Mouse (Mus musculus): ENCODE results near the gene Arid5b.

DNA sequence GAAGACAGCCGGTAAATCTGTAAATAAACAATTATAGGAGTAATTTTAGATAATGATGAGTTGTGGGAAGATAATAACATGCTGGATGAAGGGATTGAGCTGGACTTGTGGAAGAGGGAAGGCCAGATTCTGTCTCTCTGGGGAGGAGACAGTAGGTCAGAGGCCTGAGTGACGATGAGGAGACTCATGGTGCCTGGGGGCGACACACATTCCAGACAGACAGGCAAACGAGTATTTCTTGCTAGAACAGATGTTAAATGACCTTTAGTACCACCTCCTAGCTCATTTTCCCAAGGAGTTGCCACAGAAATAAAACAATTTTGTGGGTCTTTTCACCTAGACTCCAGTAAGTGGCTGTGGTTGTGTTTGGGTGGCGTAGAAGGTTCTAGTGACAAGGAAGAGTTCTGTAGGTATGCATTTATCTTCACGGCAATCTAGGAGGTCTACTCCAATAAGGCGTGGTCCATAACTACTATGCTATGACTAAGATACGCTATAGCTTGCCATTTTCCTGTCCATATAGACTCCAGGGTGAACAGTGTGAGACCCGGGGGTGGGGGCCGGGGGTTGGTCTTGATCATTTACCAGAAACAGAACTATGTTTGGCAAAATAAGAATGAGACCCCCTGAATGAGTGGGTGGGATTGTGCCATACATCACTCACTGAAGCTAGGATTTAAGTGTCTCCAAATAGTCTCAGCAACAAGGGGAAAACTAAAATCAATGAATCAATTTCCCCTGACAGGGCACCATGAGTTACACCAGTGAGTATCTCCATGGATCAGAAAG, 100.6 kb downstream of the Arid5b start:
- TF ChIP-seq EP300 (IDR thresholded peaks at IDR 0.05; ENCODE audit: low read depth) (no peak), CTCF (IDR thresholded peaks at IDR 0.05; ENCODE audit: low read depth) (no peak)

Measured in liver, embryonic 14.5 days (tissue).